Mouse (Mus musculus): Measurements from ENCODE around the gene Cops8.
A peak's percentile ranks its signal among the peaks of the same experiment; 100 is the strongest.

Cops8 gene

GRCm38 (mm10) chr1:90602759-90603560, at the start of gene Cops8:
Cops8 (plus strand) TSS chr1:90602981.
- DNase-seq = peak; percentile 98

- DNase-seq = peak; percentile 9
Measured at GRCm38 (mm10) chr1:90557140-90557539, 45.6 kb upstream of the Cops8 start.

GRCm38 (mm10) chr1:90560942-90561726, 41.6 kb upstream of the Cops8 start:
- DNase-seq = no peak

GRCm38 (mm10) chr1:90563945-90564344, 38.8 kb upstream of the Cops8 start:
- DNase-seq = no peak

GRCm38 (mm10) chr1:90566664-90567440, 35.9 kb upstream of the Cops8 start:
- DNase-seq = no peak

GRCm38 (mm10) chr1:90573831-90574230, 28.9 kb upstream of the Cops8 start:
- no peak for DNase-seq

- DNase-seq = no peak
Measured at GRCm38 (mm10) chr1:90574845-90575244, 27.9 kb upstream of the Cops8 start.

GRCm38 (mm10) chr1:90577417-90577816, 25.4 kb upstream of the Cops8 start:
- no peak for DNase-seq

- DNase-seq = no peak
Measured at GRCm38 (mm10) chr1:90582635-90583034, 20.1 kb upstream of the Cops8 start.

- DNase-seq = peak; percentile 91
Measured at GRCm38 (mm10) chr1:90588021-90588734, 14.6 kb upstream of the Cops8 start.

- peak; percentile 73 for DNase-seq
Measured at GRCm38 (mm10) chr1:90590797-90591196, 12.0 kb upstream of the Cops8 start.

- peak; percentile 88 for DNase-seq
Measured at GRCm38 (mm10) chr1:90592784-90593183, 10.0 kb upstream of the Cops8 start.

- DNase-seq = peak; percentile 89
Measured at GRCm38 (mm10) chr1:90599226-90599625, 3.6 kb upstream of the Cops8 start.

- peak; percentile 55 for DNase-seq
Measured at GRCm38 (mm10) chr1:90601096-90601495, 1.7 kb upstream of the Cops8 start.

- DNase-seq = no peak
Measured at GRCm38 (mm10) chr1:90603561-90603887, 743 bp downstream of the Cops8 start.

- DNase-seq = no peak
Measured at GRCm38 (mm10) chr1:90609363-90609762, 6.6 kb downstream of the Cops8 start.

- DNase-seq = peak; percentile 62
Measured at GRCm38 (mm10) chr1:90617258-90617657, 14.5 kb downstream of the Cops8 start.

- peak; percentile 67 for DNase-seq
Measured at GRCm38 (mm10) chr1:90633415-90634030, 30.7 kb downstream of the Cops8 start.

GRCm38 (mm10) chr1:90634205-90634745, 31.5 kb downstream of the Cops8 start:
- DNase-seq = peak; percentile 42

- DNase-seq = peak; percentile 89
Measured at GRCm38 (mm10) chr1:90638335-90638734, 35.6 kb downstream of the Cops8 start.

GRCm38 (mm10) chr1:90650781-90651437, 48.1 kb downstream of the Cops8 start:
- peak; percentile 75 for DNase-seq
